Mouse (Mus musculus): ENCODE measurements around the gene Ttll9. TPM values are rescaled to one million over a fixed set of nuclear protein-coding genes. Genes with fewer than 3 reads are reported as not detected.

Gene Ttll9
- polyA plus RNA-seq, 1 experiment from 2014 or later: 0.62 TPM

DNA sequence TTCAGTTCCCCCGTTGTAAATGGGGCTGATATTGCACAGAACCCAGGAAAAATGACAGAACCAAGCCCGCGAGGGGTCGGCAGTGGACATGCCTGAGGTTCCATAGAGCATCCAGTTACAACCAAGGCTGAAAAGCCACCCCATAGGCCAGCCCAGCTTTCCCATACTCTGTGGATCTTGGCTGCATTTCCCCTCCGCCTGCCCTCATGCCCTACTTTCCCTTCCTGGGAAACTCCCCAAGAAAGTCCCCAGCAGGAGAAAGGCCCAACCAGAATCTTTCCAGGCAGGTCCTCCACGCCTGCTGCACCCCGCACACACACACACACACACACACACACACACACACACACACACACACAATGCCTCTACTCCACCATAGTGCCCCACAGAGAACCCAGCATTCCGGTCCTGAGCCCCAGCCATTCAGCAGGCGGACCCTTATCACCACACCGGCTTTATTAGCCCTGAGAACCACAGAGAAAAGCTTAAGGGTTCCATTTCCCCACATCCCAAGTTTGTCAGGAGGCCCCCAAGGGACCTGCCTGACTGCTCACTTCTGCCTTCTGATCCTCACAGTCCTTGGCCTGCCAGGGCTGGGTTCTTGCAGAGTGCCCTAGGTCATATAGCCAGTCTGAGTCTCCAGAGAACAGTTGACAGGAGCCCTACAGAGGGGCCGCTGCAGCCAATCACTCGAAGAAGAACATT, 30.7 kb upstream of the Ttll9 start:
- H3K27ac ChIP-seq (ENCODE audit: low read depth, low read length): no peak overlapping the region
- H3K9ac ChIP-seq (ENCODE audit: low read depth, low read length): no peak overlapping the region
- ATAC-seq (replicated peaks; ENCODE audit: low FRiP score) (no peak), DNase-seq (ENCODE audit: low spot score) (no peak)
- H3K9me3 ChIP-seq (ENCODE audit: control insufficient read depth, low read length): no peaks in the 10 kb centered on the region
- no peaks in the 10 kb centered on the region for H3K36me3 ChIP-seq (ENCODE audit: control insufficient read depth, insufficient read depth, low read length)
- no peaks in the 10 kb centered on the region; the same call in 1 of the 2 replicates for H3K4me1 ChIP-seq (replicated peaks; ENCODE audit: control insufficient read depth, insufficient read depth, low read length)
- no peak overlapping the region for H3K4me3 ChIP-seq (ENCODE audit: low read depth, low read length)
- H3K27me3 ChIP-seq (replicated peaks; ENCODE audit: control insufficient read depth, insufficient read depth, low read length): 0 out of 2 replicates have a peak, but pooled peaks cover 9% of the 10 kb centered on the region
- no peak overlapping the region for H3K4me2 ChIP-seq
- 72% methylated on average over 12 of the region's 12 CpGs for WGBS

DNA sequence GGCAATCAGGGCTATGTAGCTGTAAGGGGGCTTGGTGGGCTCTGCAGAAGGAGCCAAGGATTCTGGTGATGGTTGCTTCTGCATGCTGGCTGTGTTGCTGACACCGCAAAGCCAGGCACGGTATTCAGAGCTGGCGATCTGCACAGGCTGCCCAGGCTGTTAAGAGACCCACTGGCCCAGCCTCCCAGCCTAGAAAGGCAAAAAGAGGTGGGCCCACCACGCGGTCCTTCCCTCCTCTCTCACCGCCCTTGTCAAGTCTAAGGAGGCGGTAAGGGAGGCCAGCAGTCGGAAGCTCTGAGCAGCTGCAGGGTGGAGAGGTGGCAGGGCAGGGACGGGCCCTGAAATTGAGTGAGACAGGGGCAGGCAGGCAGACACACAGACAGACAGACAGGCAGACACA, 29.2 kb upstream of the Ttll9 start, which contains the start of gene Foxs1:
TSS of gene Foxs1 (minus strand) at position 161 of the 400 bp plus-strand sequence.
- Histone ChIP-seq H3K4me2 (no peak within 1 kb of the TSS), H3K9me3 (ENCODE audit: control insufficient read depth, low read length) (no peaks in the 10 kb centered on the region), H3K4me1 (replicated peaks; ENCODE audit: control insufficient read depth, insufficient read depth, low read length) (no peaks in the 10 kb centered on the region; the same call in 1 of the 2 replicates), H3K9ac (ENCODE audit: low read depth, low read length) (no peak within 1 kb of the TSS), H3K36me3 (ENCODE audit: control insufficient read depth, insufficient read depth, low read length) (no peaks in the 10 kb centered on the region), H3K4me3 (ENCODE audit: low read depth, low read length) (no peak within 1 kb of the TSS), H3K27ac (ENCODE audit: low read depth, low read length) (no peak within 1 kb of the TSS), H3K27me3 (replicated peaks; ENCODE audit: control insufficient read depth, insufficient read depth, low read length) (0 out of 2 replicates have a peak, but pooled peaks cover 9% of the 10 kb centered on the region)
- 36% methylated on average over 9 of the region's 9 CpGs for WGBS
- DNase-seq (ENCODE audit: low spot score): no peak
- ATAC-seq (replicated peaks; ENCODE audit: low FRiP score): no peak

GRCm38 (mm10) chr2:152933614-152934013, 28.7 kb upstream of the Ttll9 start:
- H3K4me2 ChIP-seq: no peak overlapping the region
- 0 out of 2 replicates have a peak, but pooled peaks cover 9% of the 10 kb centered on the region for H3K27me3 ChIP-seq (replicated peaks; ENCODE audit: control insufficient read depth, insufficient read depth, low read length)
- no peaks in the 10 kb centered on the region for H3K36me3 ChIP-seq (ENCODE audit: control insufficient read depth, insufficient read depth, low read length)
- no peaks in the 10 kb centered on the region for H3K9me3 ChIP-seq (ENCODE audit: control insufficient read depth, low read length)
- no peak overlapping the region for H3K9ac ChIP-seq (ENCODE audit: low read depth, low read length)
- ATAC-seq (replicated peaks; ENCODE audit: low FRiP score): no peak
- no peak overlapping the region for H3K4me3 ChIP-seq (ENCODE audit: low read depth, low read length)
- H3K4me1 ChIP-seq (replicated peaks; ENCODE audit: control insufficient read depth, insufficient read depth, low read length): no peaks in the 10 kb centered on the region; the same call in 1 of the 2 replicates
- DNase-seq (ENCODE audit: low spot score): no peak
- WGBS: 27% methylated on average over 5 of the region's 5 CpGs
- no peak overlapping the region for H3K27ac ChIP-seq (ENCODE audit: low read depth, low read length)

- peaks cover 56% of the 10 kb centered on the region for H3K27me3 ChIP-seq (replicated peaks; ENCODE audit: control insufficient read depth, insufficient read depth, low read length)
- no peak overlapping the region for H3K27ac ChIP-seq (ENCODE audit: low read depth, low read length)
- ATAC-seq (replicated peaks; ENCODE audit: low FRiP score) (no peak), DNase-seq (ENCODE audit: low spot score) (no peak)
- H3K4me1 ChIP-seq (replicated peaks; ENCODE audit: control insufficient read depth, insufficient read depth, low read length): peaks cover 4% of the 10 kb centered on the region
- no peaks in the 10 kb centered on the region for H3K9me3 ChIP-seq (ENCODE audit: control insufficient read depth, low read length)
- H3K4me3 ChIP-seq (ENCODE audit: low read depth, low read length): no peak overlapping the region
- no peak overlapping the region for H3K4me2 ChIP-seq
- no peak overlapping the region for H3K9ac ChIP-seq (ENCODE audit: low read depth, low read length)
- 13% methylated on average over 4 of the region's 4 CpGs for WGBS
- no peaks in the 10 kb centered on the region for H3K36me3 ChIP-seq (ENCODE audit: control insufficient read depth, insufficient read depth, low read length)
These were observed 22.4 kb upstream of the Ttll9 start for GRCm38 (mm10) chr2:152939846-152940245.

GRCm38 (mm10) chr2:152941106-152941505, 21.2 kb upstream of the Ttll9 start:
- 78% methylated on average over 6 of the region's 6 CpGs for WGBS
- H3K4me3 ChIP-seq (ENCODE audit: low read depth, low read length): no peak overlapping the region
- H3K4me1 ChIP-seq (replicated peaks; ENCODE audit: control insufficient read depth, insufficient read depth, low read length): peaks cover 4% of the 10 kb centered on the region
- DNase-seq (ENCODE audit: low spot score) (no peak), ATAC-seq (replicated peaks; ENCODE audit: low FRiP score) (no peak)
- H3K9me3 ChIP-seq (ENCODE audit: control insufficient read depth, low read length): no peaks in the 10 kb centered on the region
- no peak overlapping the region for H3K27ac ChIP-seq (ENCODE audit: low read depth, low read length)
- H3K9ac ChIP-seq (ENCODE audit: low read depth, low read length): no peak overlapping the region
- no peak overlapping the region for H3K4me2 ChIP-seq
- H3K27me3 ChIP-seq (replicated peaks; ENCODE audit: control insufficient read depth, insufficient read depth, low read length): peaks cover 58% of the 10 kb centered on the region
- H3K36me3 ChIP-seq (ENCODE audit: control insufficient read depth, insufficient read depth, low read length): no peaks in the 10 kb centered on the region

- Histone ChIP-seq H3K9me3 (ENCODE audit: control insufficient read depth, low read length) (no peaks in the 10 kb centered on the region), H3K27me3 (replicated peaks; ENCODE audit: control insufficient read depth, insufficient read depth, low read length) (peaks cover 58% of the 10 kb centered on the region), H3K4me2 (no peak overlapping the region), H3K27ac (ENCODE audit: low read depth, low read length) (no peak overlapping the region), H3K36me3 (ENCODE audit: control insufficient read depth, insufficient read depth, low read length) (no peaks in the 10 kb centered on the region), H3K4me1 (replicated peaks; ENCODE audit: control insufficient read depth, insufficient read depth, low read length) (peaks cover 4% of the 10 kb centered on the region), H3K4me3 (ENCODE audit: low read depth, low read length) (no peak overlapping the region), H3K9ac (ENCODE audit: low read depth, low read length) (no peak overlapping the region)
- DNase-seq (ENCODE audit: low spot score): no peak
- WGBS: 18% methylated on average over 7 of the region's 7 CpGs
- ATAC-seq (replicated peaks; ENCODE audit: low FRiP score): no peak
These were observed 20.5 kb upstream of the Ttll9 start for GRCm38 (mm10) chr2:152941776-152942175.

DNA sequence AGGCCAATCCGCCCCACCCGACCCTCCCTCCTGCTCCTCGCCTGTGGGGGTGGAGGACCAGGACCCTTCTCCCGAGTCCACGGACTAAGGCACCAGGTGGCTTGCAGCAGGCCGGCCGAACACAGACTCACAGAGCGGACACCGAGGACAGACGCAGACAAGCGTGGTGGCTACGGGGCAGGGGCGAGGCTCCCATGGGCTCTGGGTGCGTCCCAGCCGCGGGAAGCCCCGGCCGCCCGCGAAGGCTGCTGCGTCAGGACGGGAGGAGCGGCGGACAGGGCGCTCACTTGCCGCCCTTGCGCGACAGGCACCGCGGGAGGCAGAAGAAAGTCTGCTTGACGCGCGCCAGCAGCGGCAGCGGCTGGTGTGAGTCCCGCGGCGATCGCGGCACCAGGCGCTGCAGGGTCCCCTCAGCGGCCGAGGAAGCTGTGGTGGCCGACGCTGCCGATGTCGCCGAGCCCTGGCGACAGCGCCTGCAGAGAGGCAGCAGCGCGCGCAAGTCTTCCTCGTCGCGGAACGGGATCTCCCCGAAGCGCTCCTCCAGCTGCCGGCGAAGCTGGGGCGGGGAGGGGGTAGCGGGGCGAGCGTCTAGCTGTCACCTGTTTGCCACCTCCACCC, 19.3 kb upstream of the Ttll9 start:
- peak overlapping the region; percentile 42 for H3K4me3 ChIP-seq (ENCODE audit: low read depth, low read length)
- H3K9ac ChIP-seq (ENCODE audit: low read depth, low read length): no peak overlapping the region
- no peaks in the 10 kb centered on the region for H3K36me3 ChIP-seq (ENCODE audit: control insufficient read depth, insufficient read depth, low read length)
- peaks cover 4% of the 10 kb centered on the region for H3K4me1 ChIP-seq (replicated peaks; ENCODE audit: control insufficient read depth, insufficient read depth, low read length)
- WGBS: under 1% methylated on average over 64 of the region's 65 CpGs
- no peaks in the 10 kb centered on the region for H3K9me3 ChIP-seq (ENCODE audit: control insufficient read depth, low read length)
- DNase-seq (ENCODE audit: low spot score) (peak; percentile 34), ATAC-seq (replicated peaks; ENCODE audit: low FRiP score) (no peak)
- no peak overlapping the region for H3K27ac ChIP-seq (ENCODE audit: low read depth, low read length)
- peak overlapping the region; percentile 68 for H3K4me2 ChIP-seq
- H3K27me3 ChIP-seq (replicated peaks; ENCODE audit: control insufficient read depth, insufficient read depth, low read length): peaks cover 69% of the 10 kb centered on the region

- peak overlapping the region; percentile 68 for H3K4me2 ChIP-seq
- no peaks in the 10 kb centered on the region for H3K36me3 ChIP-seq (ENCODE audit: control insufficient read depth, insufficient read depth, low read length)
- peaks cover 4% of the 10 kb centered on the region for H3K4me1 ChIP-seq (replicated peaks; ENCODE audit: control insufficient read depth, insufficient read depth, low read length)
- H3K9me3 ChIP-seq (ENCODE audit: control insufficient read depth, low read length): no peaks in the 10 kb centered on the region
- 12% methylated on average over 8 of the region's 8 CpGs for WGBS
- H3K27me3 ChIP-seq (replicated peaks; ENCODE audit: control insufficient read depth, insufficient read depth, low read length): peaks cover 73% of the 10 kb centered on the region
- H3K9ac ChIP-seq (ENCODE audit: low read depth, low read length): no peak overlapping the region
- no peak overlapping the region for H3K27ac ChIP-seq (ENCODE audit: low read depth, low read length)
- peak overlapping the region; percentile 42 for H3K4me3 ChIP-seq (ENCODE audit: low read depth, low read length)
- ATAC-seq (replicated peaks; ENCODE audit: low FRiP score) (no peak), DNase-seq (ENCODE audit: low spot score) (no peak)
These were observed 18.7 kb upstream of the Ttll9 start for GRCm38 (mm10) chr2:152943568-152943967.

DNA sequence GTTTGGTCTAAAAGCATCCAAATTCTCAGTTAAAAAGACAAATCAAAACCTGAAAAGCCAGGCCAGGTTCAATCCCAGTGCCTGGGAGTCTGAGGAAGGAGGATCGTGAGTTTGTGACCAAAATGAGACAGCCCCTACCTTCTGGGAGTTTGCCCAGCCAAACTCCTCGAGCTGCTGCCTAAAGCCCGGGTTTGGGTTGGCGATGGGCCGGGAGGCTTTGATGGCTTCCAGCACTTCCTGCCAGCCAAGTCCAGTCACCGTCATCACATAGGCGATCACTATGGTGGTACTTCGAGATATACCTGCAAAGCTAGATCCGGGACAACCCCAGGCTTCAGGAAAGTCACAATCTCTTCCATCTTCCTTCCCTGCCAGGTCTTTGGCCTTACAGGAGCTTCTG, 18.3 kb upstream of the Ttll9 start:
- H3K4me3 ChIP-seq (ENCODE audit: low read depth, low read length): no peak overlapping the region
- 53% methylated on average over 9 of the region's 9 CpGs for WGBS
- DNase-seq (ENCODE audit: low spot score): no peak
- H3K9ac ChIP-seq (ENCODE audit: low read depth, low read length): no peak overlapping the region
- no peak overlapping the region for H3K27ac ChIP-seq (ENCODE audit: low read depth, low read length)
- peaks cover 76% of the 10 kb centered on the region for H3K27me3 ChIP-seq (replicated peaks; ENCODE audit: control insufficient read depth, insufficient read depth, low read length)
- ATAC-seq (replicated peaks; ENCODE audit: low FRiP score): no peak
- no peaks in the 10 kb centered on the region for H3K36me3 ChIP-seq (ENCODE audit: control insufficient read depth, insufficient read depth, low read length)
- H3K9me3 ChIP-seq (ENCODE audit: control insufficient read depth, low read length): no peaks in the 10 kb centered on the region
- H3K4me1 ChIP-seq (replicated peaks; ENCODE audit: control insufficient read depth, insufficient read depth, low read length): peaks cover 4% of the 10 kb centered on the region
- H3K4me2 ChIP-seq: no peak overlapping the region
